Mouse (Mus musculus): ENCODE measurements around the gene Mtor. TPM values are rescaled to one million over a fixed set of nuclear protein-coding genes. Genes with fewer than 3 reads are reported as not detected.
A peak's percentile ranks its signal among the peaks of the same experiment; 100 is the strongest.

Gene Mtor
- polyA plus RNA-seq, 1 experiment from 2014 or later = 24.2 TPM

DNA sequence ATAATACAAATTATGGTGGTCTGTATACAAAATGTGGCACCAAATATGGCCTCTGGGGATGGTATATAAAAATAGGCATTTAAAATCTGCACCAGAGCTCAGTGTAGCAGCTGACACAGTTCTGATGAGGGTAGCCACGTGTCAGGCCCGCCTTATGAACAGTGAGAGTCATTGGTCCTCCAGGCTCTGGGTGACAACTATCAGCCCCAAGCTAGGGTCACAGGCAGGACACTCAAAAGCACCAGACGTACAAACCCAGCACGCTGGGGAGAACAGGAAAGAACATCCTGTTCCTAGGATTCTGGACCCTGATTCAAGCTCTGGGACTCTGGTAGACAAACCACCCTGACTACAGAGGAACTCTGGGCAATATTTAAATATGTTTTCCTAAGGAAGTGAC is 13.9 kb upstream of the Mtor start:
- peaks cover 14% of the 10 kb centered on the region for H3K4me1 ChIP-seq (replicated peaks; ENCODE audit: control insufficient read depth, insufficient read depth, low read length)
- H3K4me3 ChIP-seq (replicated peaks; ENCODE audit: low read length) = no peak overlapping the region
- H3K4me2 ChIP-seq (ENCODE audit: low read length) = no peak overlapping the region
- 90% methylated on average over 4 of the region's 4 CpGs for WGBS
- ATAC-seq = no peak
- no peaks in the 10 kb centered on the region for H3K27me3 ChIP-seq (replicated peaks; ENCODE audit: control insufficient read depth, insufficient read depth, low read length)
- H3K27ac ChIP-seq (ENCODE audit: low read length) = no peak overlapping the region
- H3K9me3 ChIP-seq (ENCODE audit: control insufficient read depth, low read length) = no peaks in the 10 kb centered on the region
- H3K36me3 ChIP-seq (ENCODE audit: control insufficient read depth, insufficient read depth) = no peaks in the 10 kb centered on the region
- H3K9ac ChIP-seq (replicated peaks; ENCODE audit: low read depth, low read length) = no peak overlapping the region

DNA sequence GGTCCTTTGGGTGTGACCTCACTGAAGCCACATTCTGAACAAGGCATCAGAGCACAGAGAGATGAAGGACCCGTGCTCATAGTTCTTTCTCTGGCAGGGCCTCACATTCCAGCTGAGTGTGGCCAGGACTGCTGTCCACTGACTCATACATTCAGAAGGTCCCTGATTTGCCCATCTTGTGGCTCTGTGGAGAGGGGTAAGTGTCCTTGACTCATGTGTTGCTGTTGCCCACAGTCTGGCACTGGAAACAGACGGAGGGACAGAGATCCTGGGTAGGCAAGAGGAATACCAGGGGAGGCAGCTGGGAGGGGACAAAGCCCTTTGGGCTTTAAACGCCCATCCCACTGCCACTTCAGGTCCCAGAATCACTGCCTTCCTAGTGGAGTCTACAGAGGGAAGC is 13.3 kb upstream of the Mtor start:
- no peaks in the 10 kb centered on the region for H3K9me3 ChIP-seq (ENCODE audit: control insufficient read depth, low read length)
- no peaks in the 10 kb centered on the region for H3K36me3 ChIP-seq (ENCODE audit: control insufficient read depth, insufficient read depth)
- H3K27me3 ChIP-seq (replicated peaks; ENCODE audit: control insufficient read depth, insufficient read depth, low read length) = no peaks in the 10 kb centered on the region
- ATAC-seq = no peak
- H3K4me1 ChIP-seq (replicated peaks; ENCODE audit: control insufficient read depth, insufficient read depth, low read length) = peaks cover 12% of the 10 kb centered on the region
- 70% methylated on average over 3 of the region's 3 CpGs for WGBS
- H3K4me2 ChIP-seq (ENCODE audit: low read length) = no peak overlapping the region
- H3K4me3 ChIP-seq (replicated peaks; ENCODE audit: low read length) = no peak overlapping the region
- H3K27ac ChIP-seq (ENCODE audit: low read length) = peak overlapping the region; percentile 29; the same call in 1 of the 2 replicates
- H3K9ac ChIP-seq (replicated peaks; ENCODE audit: low read depth, low read length) = no peak overlapping the region

DNA sequence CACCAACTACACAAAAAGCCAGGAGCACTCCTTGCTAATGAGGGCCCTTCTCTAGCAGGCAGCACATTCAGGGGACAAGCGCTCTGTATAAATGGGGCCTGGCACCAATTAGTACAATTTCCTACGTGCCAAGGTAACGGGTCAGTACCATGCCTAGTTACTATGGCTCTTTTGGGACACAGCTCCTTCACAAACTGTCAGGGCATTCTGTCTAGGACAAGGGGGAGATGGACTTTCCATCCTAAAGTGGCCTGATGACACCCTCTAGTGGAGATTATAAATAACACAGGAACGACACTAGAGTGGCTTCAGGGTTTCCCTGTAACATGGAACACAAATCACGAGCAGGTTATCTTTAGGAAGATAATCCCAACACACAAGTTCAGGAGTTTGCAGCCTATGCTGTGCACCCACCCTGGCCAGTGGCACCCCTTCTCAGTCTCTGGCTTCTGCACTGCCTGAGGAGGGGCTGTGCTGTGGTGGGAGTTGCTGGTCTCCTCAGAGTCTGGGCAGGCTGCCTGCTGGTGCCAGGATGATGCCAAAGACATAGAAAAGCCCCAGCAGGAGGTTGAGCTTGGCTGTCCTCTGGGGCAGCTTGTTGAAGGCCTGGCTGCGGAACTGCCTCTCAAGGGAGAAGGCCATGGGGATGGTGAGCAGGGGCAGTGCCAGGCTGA is 12.6 kb upstream of the Mtor start:
- Histone ChIP-seq H3K36me3 (ENCODE audit: control insufficient read depth, insufficient read depth) (no peaks in the 10 kb centered on the region), H3K27ac (ENCODE audit: low read length) (peak overlapping the region; percentile 37), H3K9me3 (ENCODE audit: control insufficient read depth, low read length) (no peaks in the 10 kb centered on the region), H3K9ac (replicated peaks; ENCODE audit: low read depth, low read length) (0 out of 2 replicates have a peak overlapping the region, but pooled peaks have one; percentile 30), H3K4me1 (replicated peaks; ENCODE audit: control insufficient read depth, insufficient read depth, low read length) (peaks cover 12% of the 10 kb centered on the region), H3K4me2 (ENCODE audit: low read length) (no peak overlapping the region), H3K27me3 (replicated peaks; ENCODE audit: control insufficient read depth, insufficient read depth, low read length) (no peaks in the 10 kb centered on the region), H3K4me3 (replicated peaks; ENCODE audit: low read length) (no peak overlapping the region)
- peak; percentile 75 for ATAC-seq
- 47% methylated on average over 6 of the region's 6 CpGs for WGBS

DNA sequence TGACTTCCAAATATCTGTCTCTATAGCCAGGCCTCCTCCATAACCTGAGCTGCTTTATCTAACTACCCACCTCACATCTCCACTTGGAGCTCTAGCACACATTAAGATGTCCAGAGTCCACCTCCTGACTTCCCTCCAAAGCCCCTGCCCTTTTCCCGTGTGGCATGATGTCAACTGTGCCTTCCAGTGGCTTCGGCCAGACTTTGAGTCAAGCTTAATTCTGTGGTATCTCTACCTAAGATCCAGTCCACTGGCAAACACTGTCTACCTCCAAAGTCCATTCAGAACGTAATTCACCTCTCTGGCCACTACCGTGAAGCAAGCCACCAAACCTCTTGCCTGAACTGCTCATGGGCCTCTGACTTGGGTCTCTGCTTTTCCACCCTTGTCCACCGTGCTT is 6.5 kb upstream of the Mtor start:
- H3K27ac ChIP-seq (ENCODE audit: low read length) = no peak overlapping the region
- H3K9ac ChIP-seq (replicated peaks; ENCODE audit: low read depth, low read length) = no peak overlapping the region
- no peaks in the 10 kb centered on the region for H3K9me3 ChIP-seq (ENCODE audit: control insufficient read depth, low read length)
- no peaks in the 10 kb centered on the region for H3K36me3 ChIP-seq (ENCODE audit: control insufficient read depth, insufficient read depth)
- peaks cover 19% of the 10 kb centered on the region for H3K4me1 ChIP-seq (replicated peaks; ENCODE audit: control insufficient read depth, insufficient read depth, low read length)
- no peak overlapping the region for H3K4me3 ChIP-seq (replicated peaks; ENCODE audit: low read length)
- no peak for ATAC-seq
- no peak overlapping the region for H3K4me2 ChIP-seq (ENCODE audit: low read length)
- H3K27me3 ChIP-seq (replicated peaks; ENCODE audit: control insufficient read depth, insufficient read depth, low read length) = no peaks in the 10 kb centered on the region
- 95% methylated on average over 5 of the region's 5 CpGs for WGBS

DNA sequence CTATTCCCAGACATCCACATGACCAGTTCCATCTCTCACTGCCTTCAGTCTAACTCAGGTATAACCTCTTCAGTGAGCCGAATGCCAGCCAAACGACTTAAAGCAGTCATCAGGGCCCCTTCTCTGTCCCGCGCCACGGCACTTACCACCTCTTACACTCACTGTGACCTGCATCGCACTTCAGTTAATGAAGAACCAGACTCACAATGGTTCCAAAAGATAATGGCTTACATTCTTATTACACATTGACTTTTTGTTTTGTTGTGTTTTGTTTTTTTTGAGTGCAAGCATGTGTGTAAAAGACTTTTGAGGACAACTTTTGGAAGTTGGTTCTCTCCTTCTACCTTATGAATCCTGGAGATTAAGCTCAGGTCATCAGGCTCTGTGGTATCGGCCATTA is 5.8 kb upstream of the Mtor start:
- Histone ChIP-seq H3K36me3 (ENCODE audit: control insufficient read depth, insufficient read depth) (no peaks in the 10 kb centered on the region), H3K27ac (ENCODE audit: low read length) (no peak overlapping the region), H3K9me3 (ENCODE audit: control insufficient read depth, low read length) (no peaks in the 10 kb centered on the region), H3K4me1 (replicated peaks; ENCODE audit: control insufficient read depth, insufficient read depth, low read length) (peaks cover 21% of the 10 kb centered on the region), H3K4me3 (replicated peaks; ENCODE audit: low read length) (no peak overlapping the region), H3K9ac (replicated peaks; ENCODE audit: low read depth, low read length) (no peak overlapping the region), H3K4me2 (ENCODE audit: low read length) (no peak overlapping the region), H3K27me3 (replicated peaks; ENCODE audit: control insufficient read depth, insufficient read depth, low read length) (no peaks in the 10 kb centered on the region)
- 92% methylated on average over 7 of the region's 7 CpGs for WGBS
- no peak for ATAC-seq

DNA sequence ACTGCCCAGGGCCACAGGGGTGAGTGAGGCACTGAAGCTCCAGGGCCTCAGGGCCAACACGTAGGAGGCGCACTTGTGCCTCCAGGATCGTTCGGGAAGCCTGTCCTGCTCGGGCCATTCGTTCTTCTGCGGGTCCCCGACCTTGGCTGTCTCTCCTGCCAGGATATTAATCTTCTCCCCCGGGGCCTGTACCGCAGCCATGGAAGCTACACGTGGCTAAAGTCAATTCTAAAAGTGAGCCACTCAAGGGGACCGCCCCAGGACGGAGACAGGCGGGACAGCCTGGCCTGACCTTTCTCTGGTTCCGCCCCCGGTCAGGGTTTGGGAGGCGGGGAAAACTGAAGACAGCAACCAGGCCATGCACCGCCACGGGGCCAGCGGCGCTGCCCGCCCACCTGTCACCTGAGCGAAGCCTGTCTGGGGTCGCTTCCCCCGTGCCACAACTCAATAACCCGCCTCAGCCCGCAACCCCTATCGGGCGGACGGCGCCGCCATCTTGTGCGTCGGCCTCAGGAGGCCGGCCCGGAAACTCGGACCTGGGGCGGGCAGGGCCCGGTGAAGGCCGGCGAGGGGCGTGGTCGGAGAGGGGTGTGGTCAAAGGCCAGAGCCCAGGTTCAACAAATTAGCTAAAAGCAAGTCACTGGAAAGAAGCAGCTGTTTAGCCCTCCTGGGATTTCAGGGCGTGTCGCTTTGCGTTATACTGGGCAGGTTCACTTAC is 4.0 kb upstream of the Mtor start, which contains the start of gene Ubiad1:
Gene Ubiad1 (minus strand): TSS at position 522 of the 718 bp plus-strand sequence.
- Histone ChIP-seq H3K27ac (ENCODE audit: low read length) (0 out of 2 replicates have a peak within 1 kb of the TSS, but pooled peaks have one; percentile 21), H3K4me3 (replicated peaks; ENCODE audit: low read length) (peak within 1 kb of the TSS; percentile 60), H3K9me3 (ENCODE audit: control insufficient read depth, low read length) (no peaks in the 10 kb centered on the region), H3K9ac (replicated peaks; ENCODE audit: low read depth, low read length) (peak within 1 kb of the TSS; percentile 66), H3K4me2 (ENCODE audit: low read length) (peak within 1 kb of the TSS; percentile 82), H3K27me3 (replicated peaks; ENCODE audit: control insufficient read depth, insufficient read depth, low read length) (no peaks in the 10 kb centered on the region), H3K4me1 (replicated peaks; ENCODE audit: control insufficient read depth, insufficient read depth, low read length) (peaks cover 28% of the 10 kb centered on the region), H3K36me3 (ENCODE audit: control insufficient read depth, insufficient read depth) (no peaks in the 10 kb centered on the region)
- under 1% methylated on average over 43 of the region's 46 CpGs for WGBS
- ATAC-seq = no peak

DNA sequence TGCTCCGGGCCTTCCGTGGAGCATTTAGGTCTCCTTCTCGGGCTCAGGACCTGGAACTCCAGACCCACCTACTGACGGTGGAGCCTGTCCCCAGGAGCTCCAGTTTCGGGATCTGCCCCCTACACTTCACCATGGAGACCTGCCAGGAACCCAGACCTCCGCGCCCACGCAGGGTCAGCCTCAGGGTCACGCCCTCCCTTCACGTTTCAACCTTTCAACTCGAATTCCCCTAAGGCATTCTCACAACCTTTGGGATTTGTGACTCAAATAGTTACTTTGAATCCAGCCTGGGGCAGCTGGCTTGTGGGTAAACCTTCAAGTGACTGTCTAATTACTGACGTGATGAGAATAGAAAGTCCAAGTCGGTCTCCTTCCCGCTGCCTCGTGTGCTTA is 438 bp downstream of the Mtor start:
- H3K27me3 ChIP-seq (replicated peaks; ENCODE audit: control insufficient read depth, insufficient read depth, low read length) = no peaks in the 10 kb centered on the region
- H3K36me3 ChIP-seq (ENCODE audit: control insufficient read depth, insufficient read depth) = peaks cover 9% of the 10 kb centered on the region
- H3K4me3 ChIP-seq (replicated peaks; ENCODE audit: low read length) = peak overlapping the region; percentile 88
- 0% methylated on average over 14 of the region's 15 CpGs for WGBS
- peak overlapping the region; percentile 90 for H3K9ac ChIP-seq (replicated peaks; ENCODE audit: low read depth, low read length)
- H3K9me3 ChIP-seq (ENCODE audit: control insufficient read depth, low read length) = no peaks in the 10 kb centered on the region
- H3K4me1 ChIP-seq (replicated peaks; ENCODE audit: control insufficient read depth, insufficient read depth, low read length) = peaks cover 30% of the 10 kb centered on the region
- H3K27ac ChIP-seq (ENCODE audit: low read length) = peak overlapping the region; percentile 81
- peak overlapping the region; percentile 70 for H3K4me2 ChIP-seq (ENCODE audit: low read length)
- no peak for ATAC-seq

DNA sequence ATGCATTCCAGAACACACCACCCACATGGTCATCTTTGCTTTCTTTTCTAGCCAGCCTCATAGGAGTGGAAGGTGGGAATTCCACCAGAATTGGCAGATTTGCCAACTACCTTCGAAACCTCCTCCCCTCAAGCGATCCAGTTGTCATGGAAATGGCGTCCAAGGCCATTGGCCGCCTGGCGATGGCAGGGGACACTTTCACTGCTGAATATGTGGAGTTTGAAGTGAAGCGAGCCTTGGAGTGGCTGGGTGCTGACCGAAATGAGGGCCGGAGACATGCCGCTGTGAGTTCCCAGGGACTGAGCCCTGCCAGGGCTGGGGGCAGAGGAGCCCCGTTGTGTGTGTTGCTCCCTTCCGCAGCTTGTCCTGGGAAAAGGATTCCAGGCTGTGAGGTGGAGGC is 5.3 kb downstream of the Mtor start:
- peaks cover 14% of the 10 kb centered on the region for H3K4me1 ChIP-seq (replicated peaks; ENCODE audit: control insufficient read depth, insufficient read depth, low read length)
- H3K36me3 ChIP-seq (ENCODE audit: control insufficient read depth, insufficient read depth) = peaks cover 43% of the 10 kb centered on the region
- no peak overlapping the region for H3K4me2 ChIP-seq (ENCODE audit: low read length)
- no peaks in the 10 kb centered on the region for H3K27me3 ChIP-seq (replicated peaks; ENCODE audit: control insufficient read depth, insufficient read depth, low read length)
- no peak overlapping the region for H3K4me3 ChIP-seq (replicated peaks; ENCODE audit: low read length)
- no peak overlapping the region for H3K27ac ChIP-seq (ENCODE audit: low read length)
- ATAC-seq = no peak
- no peaks in the 10 kb centered on the region for H3K9me3 ChIP-seq (ENCODE audit: control insufficient read depth, low read length)
- WGBS = 91% methylated on average over 11 of the region's 11 CpGs
- H3K9ac ChIP-seq (replicated peaks; ENCODE audit: low read depth, low read length) = no peak overlapping the region

DNA sequence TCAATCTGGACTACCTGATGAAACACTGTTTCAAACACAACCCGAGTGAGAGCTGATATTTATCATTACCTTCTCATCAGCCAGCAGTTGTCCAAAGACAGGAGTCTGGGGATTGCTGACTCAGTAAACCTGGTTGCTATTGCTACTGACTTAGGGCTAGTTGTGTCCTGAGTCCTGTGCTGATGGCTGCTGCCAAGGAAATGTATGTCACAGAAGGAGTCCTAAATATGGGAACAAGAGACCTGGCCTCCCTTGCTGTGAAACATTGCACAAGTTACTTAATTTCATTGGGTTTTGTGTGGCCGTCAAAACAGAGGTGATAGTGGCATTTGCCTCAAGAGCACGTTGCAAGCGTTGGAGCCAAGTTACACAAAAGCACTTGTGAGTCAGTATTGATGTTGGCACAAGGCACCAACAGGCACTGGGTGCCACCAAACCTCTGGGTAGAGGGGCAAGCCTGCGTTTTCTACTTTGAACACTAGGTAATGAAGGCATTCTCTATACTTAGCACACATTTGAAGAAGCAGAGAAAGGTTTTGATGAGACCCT is 7.1 kb downstream of the Mtor start:
- no peaks in the 10 kb centered on the region for H3K9me3 ChIP-seq (ENCODE audit: control insufficient read depth, low read length)
- H3K36me3 ChIP-seq (ENCODE audit: control insufficient read depth, insufficient read depth) = peaks cover 55% of the 10 kb centered on the region
- peaks cover 5% of the 10 kb centered on the region for H3K4me1 ChIP-seq (replicated peaks; ENCODE audit: control insufficient read depth, insufficient read depth, low read length)
- H3K4me2 ChIP-seq (ENCODE audit: low read length) = no peak overlapping the region
- no peaks in the 10 kb centered on the region for H3K27me3 ChIP-seq (replicated peaks; ENCODE audit: control insufficient read depth, insufficient read depth, low read length)
- 92% methylated on average over 5 of the region's 5 CpGs for WGBS
- no peak overlapping the region for H3K9ac ChIP-seq (replicated peaks; ENCODE audit: low read depth, low read length)
- no peak overlapping the region for H3K27ac ChIP-seq (ENCODE audit: low read length)
- no peak overlapping the region for H3K4me3 ChIP-seq (replicated peaks; ENCODE audit: low read length)
- no peak for ATAC-seq

All from forebrain, embryonic 16.5 days (tissue).